Mouse (Mus musculus) lung, adult 2 months (tissue): ENCODE measurements around the gene Stau1. TPM values are rescaled to one million over a fixed set of nuclear protein-coding genes. Genes with fewer than 3 reads are reported as not detected.

Experiments used
- DNase-seq: peaks from one replicate; pipeline ENCODE4 v3.0.0; 2022
- H3K4me1 ChIP-seq: fragments of 200-500 bp; 2 replicates; pipeline ENCODE4 v1.6.1; 2011; ENCODE audit warnings: low read length; ENCODE audit not compliant: control insufficient read depth, insufficient read depth
- H3K4me3 ChIP-seq: fragments of 200-500 bp; replicated peaks from 2 replicates; pipeline ENCODE3; 2011; ENCODE audit warnings: low read depth, mild to moderate bottlenecking, control low read depth, low read length; ENCODE audit errors: extremely low read depth
- CTCF ChIP-seq: fragments of 200-500 bp; IDR thresholded peaks from 2 replicates; pipeline ENCODE4 v1.5.1; 2011; ENCODE audit warnings: mild to moderate bottlenecking, low read length, control low read depth; ENCODE audit not compliant: insufficient read depth
- POLR2A ChIP-seq: fragments of 200-500 bp; IDR thresholded peaks from 2 replicates; pipeline ENCODE4 v1.6.1; 2011; ENCODE audit warnings: low read depth, mild to moderate bottlenecking, control low read depth, low read length, borderline replicate concordance; ENCODE audit errors: extremely low read depth
- WGBS: fragments of 180-500 bp; shearing (Covaris S2); methylation state at CpG from one replicate; pipeline ENCODE4 v1.1.7; 2018; 5-methylcytosine and 5-hydroxymethylcytosine counted together
- polyA plus RNA-seq: library from polyadenylated mRNA; depleted of rRNA; stranded (reverse); fragments of >200 nt; gene quantifications from 2 replicates; pipeline ENCODE4 v1.2.3, GENCODE M21; 2012

The Stau1 gene
- polyA plus RNA-seq, 1 experiment = 28.3 TPM

GRCm38 (mm10) chr2:166963257-166963656 lies 32.8 kb downstream of the Stau1 start:
- TF ChIP-seq CTCF (no peak), POLR2A (no peak)
- DNase-seq = no peak
- Histone ChIP-seq H3K4me1 (0 out of 2 replicates have a peak, but pooled peaks cover 2% of the 10 kb centered on the region), H3K4me3 (no peak overlapping the region)
- 80% methylated on average over 8 of the region's 8 CpGs for WGBS

- Histone ChIP-seq H3K4me3 (no peak overlapping the region), H3K4me1 (0 out of 2 replicates have a peak, but pooled peaks cover 2% of the 10 kb centered on the region)
- WGBS = 64% methylated on average over 8 of the region's 8 CpGs
- TF ChIP-seq POLR2A (no peak), CTCF (no peak)
- no peak for DNase-seq
These were observed 35.3 kb downstream of the Stau1 start for GRCm38 (mm10) chr2:166960648-166961330.

DNA sequence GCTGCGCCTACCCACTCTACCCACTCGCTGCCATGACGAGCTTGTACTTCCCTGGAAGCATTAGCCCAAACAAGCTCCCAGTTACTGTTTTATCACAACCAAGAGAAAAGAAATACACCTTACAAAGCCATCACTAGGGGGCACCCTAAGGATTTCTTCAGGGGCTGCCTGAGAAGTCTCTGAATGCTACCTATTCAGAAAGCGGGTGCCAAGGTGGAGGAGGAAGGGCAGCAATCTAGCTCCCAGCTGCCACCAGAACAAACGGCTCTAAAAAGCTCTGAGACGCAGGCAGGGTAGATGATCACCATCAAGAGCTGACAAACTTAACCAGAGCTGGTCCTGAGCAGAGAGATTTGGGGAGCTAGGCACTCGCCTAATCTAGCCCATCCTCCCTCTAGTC lies 39.3 kb downstream of the Stau1 start:
- TF ChIP-seq POLR2A = no peak
- TF ChIP-seq CTCF = no peak
- 0 out of 2 replicates have a peak, but pooled peaks cover 2% of the 10 kb centered on the region for H3K4me1 ChIP-seq
- DNase-seq = no peak
- WGBS = 56% methylated on average over 7 of the region's 7 CpGs
- H3K4me3 ChIP-seq = no peak overlapping the region

GRCm38 (mm10) chr2:166952151-166952550 lies 43.9 kb downstream of the Stau1 start:
- Histone ChIP-seq H3K4me3 (no peak overlapping the region), H3K4me1 (no peaks in the 10 kb centered on the region)
- TF ChIP-seq POLR2A = no peak
- no peak for DNase-seq
- WGBS = 84% methylated on average over 6 of the region's 6 CpGs

- WGBS = 67% methylated on average over 14 of the region's 14 CpGs
- DNase-seq = no peak
- TF ChIP-seq CTCF (no peak), POLR2A (no peak)
- Histone ChIP-seq H3K4me3 (no peak overlapping the region), H3K4me1 (no peaks in the 10 kb centered on the region)
These were observed 45.0 kb downstream of the Stau1 start for GRCm38 (mm10) chr2:166950853-166951648.

DNA sequence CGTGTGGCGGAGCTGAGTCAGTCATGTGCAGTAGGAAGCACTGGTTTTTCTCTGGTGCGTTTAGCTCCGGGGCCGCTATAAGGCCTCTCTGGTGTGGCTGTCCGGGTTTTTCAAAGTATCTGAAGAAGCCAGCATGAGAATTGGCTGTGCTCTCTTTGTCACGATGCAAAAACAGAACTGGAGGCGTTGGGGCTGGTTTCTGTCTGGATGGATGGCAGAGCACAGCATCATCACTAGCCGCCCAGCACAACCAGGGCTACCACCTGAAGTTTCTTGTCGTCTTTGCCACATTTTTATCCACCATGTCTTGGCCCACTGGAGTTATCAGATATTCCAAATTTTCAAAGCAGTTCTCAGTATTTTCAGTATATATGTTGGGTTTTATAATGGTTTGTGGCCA lies 47.2 kb downstream of the Stau1 start:
- Histone ChIP-seq H3K4me3 (no peak overlapping the region), H3K4me1 (no peaks in the 10 kb centered on the region)
- TF ChIP-seq POLR2A (no peak), CTCF (no peak)
- 89% methylated on average over 10 of the region's 10 CpGs for WGBS
- no peak for DNase-seq

DNA sequence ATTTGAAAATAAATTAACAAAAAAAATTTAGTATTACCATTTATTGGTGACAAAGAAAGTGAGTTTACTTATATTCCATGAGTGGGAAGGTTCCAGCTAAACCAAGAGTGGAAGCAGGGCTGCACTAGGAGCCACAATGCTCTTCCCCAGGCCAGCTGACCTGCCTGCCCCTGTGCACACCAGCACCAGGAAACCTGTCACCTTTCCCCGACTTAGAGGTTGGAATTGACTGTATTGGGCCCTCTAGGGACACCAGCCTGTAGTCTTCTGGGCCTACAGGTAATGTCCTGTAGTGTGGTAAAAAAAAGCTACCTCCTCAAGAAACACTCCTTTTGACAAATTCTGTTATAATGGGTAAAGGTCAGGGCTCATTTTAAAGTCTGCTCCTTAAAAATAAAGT lies 47.9 kb downstream of the Stau1 start:
- TF ChIP-seq CTCF = no peak
- TF ChIP-seq POLR2A = no peak
- WGBS = 52% methylated on average over 1 of the region's 1 CpGs
- Histone ChIP-seq H3K4me1 (no peaks in the 10 kb centered on the region), H3K4me3 (no peak overlapping the region)
- DNase-seq = no peak

DNA sequence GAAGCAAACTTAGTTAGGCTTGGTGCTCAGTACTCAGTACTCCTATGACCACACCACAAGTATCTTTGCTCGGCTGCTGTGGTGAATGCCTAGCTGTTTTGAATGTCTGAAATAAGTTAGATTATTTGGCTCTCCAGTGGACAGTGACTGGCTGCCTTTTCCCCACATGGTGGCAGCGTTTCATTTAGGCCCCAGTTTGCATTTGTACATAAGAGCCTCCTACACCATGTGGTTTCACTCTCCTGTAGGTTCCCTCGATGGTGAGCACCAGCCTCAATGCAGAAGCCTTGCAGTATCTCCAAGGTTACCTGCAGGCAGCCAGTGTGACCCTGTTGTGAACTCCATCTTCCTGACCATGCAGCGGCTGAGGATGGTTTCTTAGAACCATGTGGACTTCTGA lies 50.6 kb downstream of the Stau1 start:
- no peak for TF ChIP-seq POLR2A
- no peak for TF ChIP-seq CTCF

GRCm38 (mm10) chr2:166944346-166944745 lies 51.8 kb downstream of the Stau1 start:
- H3K4me1 ChIP-seq = no peaks in the 10 kb centered on the region
- no peak for DNase-seq
- TF ChIP-seq POLR2A (no peak), CTCF (no peak)
- WGBS = 50% methylated on average over 1 of the region's 1 CpGs
- H3K4me3 ChIP-seq = no peak overlapping the region

More for the DNA sequence above, 50.6 kb downstream of the Stau1 start:
- 51% methylated on average over 4 of the region's 4 CpGs for WGBS
- Histone ChIP-seq H3K4me3 (no peak overlapping the region), H3K4me1 (no peaks in the 10 kb centered on the region)
- no peak for DNase-seq

DNA sequence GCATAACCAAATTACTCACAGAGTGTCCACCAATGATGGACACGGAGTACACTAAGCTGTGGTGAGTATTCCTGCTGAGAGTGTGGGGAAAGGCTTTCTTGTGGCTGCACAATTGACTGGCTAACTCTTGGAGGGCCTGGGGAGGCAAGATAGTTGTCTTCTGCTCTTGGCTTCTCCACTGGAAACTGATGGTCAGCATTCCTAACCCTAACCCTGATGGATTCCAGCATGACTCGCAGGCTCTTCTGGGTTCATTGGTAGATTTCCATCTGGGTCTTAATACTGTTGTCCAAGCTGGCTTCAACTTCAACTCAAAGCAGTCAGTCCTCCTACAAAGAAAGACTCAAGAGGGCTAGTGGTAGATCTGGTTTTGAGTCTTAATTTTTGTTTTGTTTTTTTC lies 53.0 kb downstream of the Stau1 start:
- Histone ChIP-seq H3K4me1 (no peaks in the 10 kb centered on the region), H3K4me3 (no peak overlapping the region)
- DNase-seq = no peak
- TF ChIP-seq CTCF = no peak
- no peak for TF ChIP-seq POLR2A
- WGBS = 70% methylated on average over 2 of the region's 2 CpGs
